Mouse (Mus musculus) midbrain, embryonic 15.5 days (tissue): ENCODE results near the gene Usp20. TPM values are rescaled to one million over a fixed set of nuclear protein-coding genes. Genes with fewer than 3 reads are reported as not detected.

Experiments
- ATAC-seq: fragments of 200-750 bp; cut with Nextera tagmentation; replicated peaks from 2 replicates; pipeline ENCODE4 v1.8.0; 2017; ENCODE audit warnings: moderate TSS enrichment
- H3K27ac ChIP-seq: fragments of 300-500 bp; sonication (generic); 2 replicates; pipeline ENCODE4 v1.5.1; 2015; ENCODE audit warnings: mild to moderate bottlenecking, inconsistent platforms
- H3K27me3 ChIP-seq: fragments of 300-500 bp; sonication (generic); replicated peaks from 2 replicates; pipeline ENCODE4 v1.6.1; 2015; ENCODE audit warnings: inconsistent platforms
- H3K36me3 ChIP-seq: fragments of 300-500 bp; sonication (generic); replicated peaks from 2 replicates; pipeline ENCODE4 v1.6.1; 2015; ENCODE audit warnings: inconsistent platforms
- H3K4me1 ChIP-seq: fragments of 300-500 bp; sonication (generic); 2 replicates; pipeline ENCODE4 v1.6.1; 2015; ENCODE audit warnings: inconsistent platforms
- H3K4me2 ChIP-seq: fragments of 300-500 bp; sonication (generic); 2 replicates; pipeline ENCODE4 v1.6.1; 2015; ENCODE audit warnings: inconsistent platforms, mild to moderate bottlenecking, moderate library complexity
- H3K4me3 ChIP-seq: fragments of 300-500 bp; sonication (generic); 2 replicates; pipeline ENCODE4 v1.5.1; 2015; ENCODE audit warnings: mild to moderate bottlenecking, inconsistent platforms
- H3K9ac ChIP-seq: fragments of 300-500 bp; sonication (generic); 2 replicates; pipeline ENCODE4 v1.6.1; 2015; ENCODE audit warnings: mild to moderate bottlenecking, inconsistent platforms
- H3K9me3 ChIP-seq: fragments of 300-500 bp; sonication (generic); 2 replicates; pipeline ENCODE4 v1.6.1; 2016; ENCODE audit warnings: inconsistent platforms
- WGBS: fragments of 180-500 bp; shearing (Covaris S2); methylation state at CpG from one replicate; pipeline ENCODE4 v1.1.7; 2015; ENCODE audit warnings: mixed read lengths; 5-methylcytosine and 5-hydroxymethylcytosine counted together
- polyA plus RNA-seq: library from polyadenylated mRNA; unstranded; fragments of >200 nt; fragmentation: Nextera tagmentation; extraction: Ambion mirVana; gene quantifications from 2 replicates; pipeline ENCODE4 v1.2.1, GENCODE M21; 2015

The Usp20 gene
- polyA plus RNA-seq, 1 experiment from 2014 or later: 55.5 TPM

GRCm38 (mm10) chr2:30995432-30995996, 13.4 kb downstream of the Usp20 start:
- Histone ChIP-seq H3K4me1 (no peaks in the 10 kb centered on the region), H3K27ac (no peak overlapping the region), H3K4me2 (no peak overlapping the region), H3K9ac (no peak overlapping the region), H3K27me3 (no peaks in the 10 kb centered on the region), H3K9me3 (no peaks in the 10 kb centered on the region), H3K4me3 (no peak overlapping the region), H3K36me3 (no peaks in the 10 kb centered on the region)
- no peak for ATAC-seq
- WGBS: 70% methylated on average over 11 of the region's 11 CpGs

DNA sequence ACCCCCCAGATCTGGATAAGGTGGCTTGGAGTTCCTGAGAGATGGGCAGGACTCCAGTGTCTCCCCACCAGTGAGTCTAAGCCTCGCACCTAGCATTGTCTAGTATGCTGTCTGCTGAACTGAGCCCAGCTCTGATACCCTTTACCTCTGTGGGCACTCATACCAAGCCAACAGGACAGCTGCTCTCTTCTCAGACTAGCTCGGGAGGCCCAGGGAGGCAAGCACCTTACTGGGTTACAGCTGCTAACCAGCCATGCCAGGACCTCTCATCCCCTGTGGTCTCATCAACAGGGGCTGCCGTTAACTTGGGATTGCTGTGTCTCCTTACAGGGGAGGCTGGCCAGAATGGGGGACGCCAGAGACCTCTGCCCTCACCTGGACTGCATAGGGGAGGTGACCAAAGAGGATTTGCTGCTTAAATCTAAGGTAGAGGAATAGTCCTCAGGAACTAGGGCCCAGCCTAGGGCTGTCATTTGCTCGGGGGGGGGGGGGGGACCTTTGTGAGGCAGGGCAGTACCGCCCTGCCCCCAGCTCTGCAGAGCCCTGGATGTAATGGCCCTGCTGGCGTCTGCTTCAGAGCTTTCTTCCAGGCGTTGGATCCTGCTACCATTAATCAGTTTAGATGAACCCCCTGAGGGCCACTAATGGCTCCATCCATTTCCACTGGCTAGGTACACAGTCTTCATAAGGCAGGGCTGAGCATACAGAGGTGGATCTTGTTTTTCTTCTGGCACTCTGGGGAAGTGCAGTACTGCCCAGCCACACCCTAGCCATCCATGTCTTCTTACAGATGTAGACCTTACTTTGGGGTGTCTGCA, 16.6 kb downstream of the Usp20 start:
- H3K9ac ChIP-seq: no peak overlapping the region
- no peaks in the 10 kb centered on the region for H3K4me1 ChIP-seq
- WGBS: 81% methylated on average over 8 of the region's 8 CpGs
- H3K4me2 ChIP-seq: no peak overlapping the region
- H3K4me3 ChIP-seq: no peak overlapping the region
- H3K27me3 ChIP-seq: no peaks in the 10 kb centered on the region
- 0 out of 2 replicates have a peak, but pooled peaks cover 12% of the 10 kb centered on the region for H3K36me3 ChIP-seq
- H3K27ac ChIP-seq: no peak overlapping the region
- no peak for ATAC-seq
- H3K9me3 ChIP-seq: no peaks in the 10 kb centered on the region

DNA sequence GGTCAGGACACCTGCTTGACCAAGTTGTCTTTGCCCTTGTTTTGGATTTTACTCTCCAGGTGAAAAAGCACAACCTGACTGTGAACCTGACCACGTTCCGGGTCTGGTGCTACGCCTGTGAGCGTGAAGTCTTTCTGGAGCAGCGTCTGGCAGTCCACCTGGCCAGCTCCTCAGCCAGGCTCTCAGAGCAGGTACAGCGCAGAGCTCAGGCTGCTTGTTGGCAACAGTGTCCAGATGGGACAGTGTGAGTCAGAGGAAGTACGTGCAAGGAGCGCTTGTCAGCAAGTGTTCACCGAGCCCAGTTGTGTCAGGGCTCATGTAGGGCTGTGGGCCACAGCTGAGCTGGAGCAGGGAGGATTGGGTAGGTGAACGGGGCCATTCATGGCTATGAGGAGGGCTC, 20.8 kb downstream of the Usp20 start:
- ATAC-seq: no peak

DNA sequence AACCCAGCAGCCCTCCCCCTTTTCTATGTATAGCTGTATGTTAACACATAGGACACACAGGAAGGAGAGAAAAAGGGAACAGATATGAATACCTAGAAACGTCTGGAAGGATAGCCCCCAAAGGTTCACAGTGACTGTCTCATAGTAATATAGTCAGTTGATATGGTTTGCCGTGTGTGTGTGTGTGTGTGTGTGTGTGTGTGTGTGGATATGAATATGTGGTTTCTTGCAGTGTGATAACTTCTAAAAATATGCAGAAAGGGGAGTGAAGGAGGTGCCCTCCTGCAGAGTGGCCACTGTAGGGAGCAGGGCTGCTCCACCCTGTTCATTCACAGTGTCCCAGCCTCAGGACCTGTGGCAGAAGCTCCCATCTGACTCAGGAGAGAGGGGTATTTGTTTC, 23.4 kb downstream of the Usp20 start:
- H3K36me3 ChIP-seq: peaks cover 37% of the 10 kb centered on the region; the same call in 1 of the 2 replicates
- WGBS: 84% methylated on average over 2 of the region's 2 CpGs
- ATAC-seq: no peak

More for the DNA sequence above, 20.8 kb downstream of the Usp20 start:
- WGBS: 92% methylated on average over 10 of the region's 10 CpGs
- H3K36me3 ChIP-seq: peaks cover 31% of the 10 kb centered on the region; the same call in 1 of the 2 replicates
- H3K27me3 ChIP-seq: no peaks in the 10 kb centered on the region
- H3K4me1 ChIP-seq: no peaks in the 10 kb centered on the region
- H3K4me2 ChIP-seq: no peak overlapping the region
- H3K9ac ChIP-seq: no peak overlapping the region
- no peak overlapping the region for H3K27ac ChIP-seq
- H3K9me3 ChIP-seq: no peaks in the 10 kb centered on the region
- no peak overlapping the region for H3K4me3 ChIP-seq

DNA sequence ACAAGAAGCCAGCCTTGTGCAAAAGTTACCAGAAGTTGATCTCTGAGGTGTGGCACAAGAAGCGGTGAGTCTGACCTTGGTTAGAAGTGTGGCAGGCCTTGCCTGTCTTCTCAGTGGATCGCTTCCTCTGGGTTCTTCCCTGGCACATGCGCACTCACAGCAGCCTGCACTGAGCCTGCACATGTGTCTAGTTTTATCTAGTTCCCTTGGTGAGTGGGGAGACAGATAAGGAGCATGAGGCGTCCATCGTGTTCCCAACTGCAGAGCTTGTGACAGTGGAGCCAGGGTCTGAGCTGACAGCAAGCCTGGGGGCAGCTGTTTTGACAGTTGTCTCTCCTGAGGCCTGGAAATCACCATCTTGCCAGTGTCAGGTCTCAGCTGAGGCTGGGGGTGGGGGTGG, 24.4 kb downstream of the Usp20 start:
- no peak overlapping the region for H3K9ac ChIP-seq
- WGBS: 94% methylated on average over 5 of the region's 5 CpGs
- no peak overlapping the region for H3K4me3 ChIP-seq
- H3K27me3 ChIP-seq: no peaks in the 10 kb centered on the region
- H3K27ac ChIP-seq: no peak overlapping the region
- no peaks in the 10 kb centered on the region for H3K4me1 ChIP-seq
- H3K4me2 ChIP-seq: no peak overlapping the region
- no peak for ATAC-seq
- H3K9me3 ChIP-seq: no peaks in the 10 kb centered on the region
- peaks cover 43% of the 10 kb centered on the region; the same call in 1 of the 2 replicates for H3K36me3 ChIP-seq

More for the DNA sequence above, 23.4 kb downstream of the Usp20 start:
- no peaks in the 10 kb centered on the region for H3K4me1 ChIP-seq
- H3K4me3 ChIP-seq: no peak overlapping the region
- H3K4me2 ChIP-seq: no peak overlapping the region
- no peak overlapping the region for H3K9ac ChIP-seq
- H3K9me3 ChIP-seq: no peaks in the 10 kb centered on the region
- H3K27me3 ChIP-seq: no peaks in the 10 kb centered on the region
- H3K27ac ChIP-seq: no peak overlapping the region

- Histone ChIP-seq H3K4me1 (no peaks in the 10 kb centered on the region), H3K4me2 (no peak overlapping the region), H3K36me3 (peaks cover 40% of the 10 kb centered on the region; the same call in 1 of the 2 replicates), H3K9ac (no peak overlapping the region), H3K27ac (no peak overlapping the region), H3K9me3 (no peaks in the 10 kb centered on the region), H3K4me3 (no peak overlapping the region), H3K27me3 (no peaks in the 10 kb centered on the region)
- 90% methylated on average over 5 of the region's 5 CpGs for WGBS
- no peak for ATAC-seq
These were observed 25.1 kb downstream of the Usp20 start for GRCm38 (mm10) chr2:31007208-31007607.

- H3K4me3 ChIP-seq: no peak overlapping the region
- H3K9me3 ChIP-seq: no peaks in the 10 kb centered on the region
- ATAC-seq: no peak
- no peak overlapping the region for H3K4me2 ChIP-seq
- peaks cover 32% of the 10 kb centered on the region for H3K36me3 ChIP-seq
- H3K9ac ChIP-seq: no peak overlapping the region
- H3K27me3 ChIP-seq: no peaks in the 10 kb centered on the region
- H3K4me1 ChIP-seq: no peaks in the 10 kb centered on the region
- no peak overlapping the region for H3K27ac ChIP-seq
- WGBS: 76% methylated on average over 14 of the region's 14 CpGs
These were observed 31.5 kb downstream of the Usp20 start for GRCm38 (mm10) chr2:31013371-31014120.

DNA sequence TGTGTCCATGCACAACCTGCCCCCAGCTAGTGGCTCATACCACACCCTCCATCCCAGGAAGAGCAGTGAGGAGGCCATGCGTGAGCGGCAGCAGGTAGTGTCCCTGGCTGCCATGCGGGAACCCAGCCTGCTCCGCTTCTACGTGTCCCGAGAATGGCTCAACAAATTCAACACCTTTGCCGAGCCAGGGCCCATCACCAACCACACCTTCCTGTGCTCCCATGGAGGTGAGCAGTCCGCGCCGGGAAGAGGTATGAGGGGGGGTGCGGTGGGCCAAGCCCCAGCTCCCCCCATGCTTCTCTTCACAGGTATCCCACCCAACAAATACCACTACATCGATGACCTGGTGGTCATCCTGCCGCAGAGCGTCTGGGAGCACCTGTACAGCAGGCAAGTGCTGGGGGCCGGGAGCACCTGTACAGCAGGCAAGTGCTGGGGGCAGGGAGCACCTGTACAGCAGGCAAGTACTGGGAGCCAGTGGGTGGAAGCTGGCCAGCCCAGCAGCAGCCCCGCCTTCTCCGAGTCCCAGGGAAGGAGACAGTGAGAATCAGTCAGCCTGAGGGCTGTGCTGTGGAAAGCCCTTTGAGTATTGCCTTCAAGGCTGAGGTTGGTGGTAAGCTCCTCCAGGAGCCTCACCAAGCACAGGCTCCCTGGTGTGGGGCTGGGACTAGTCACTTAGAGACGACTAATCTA, 35.7 kb downstream of the Usp20 start:
- H3K9me3 ChIP-seq: no peaks in the 10 kb centered on the region
- no peak overlapping the region for H3K9ac ChIP-seq
- H3K4me2 ChIP-seq: no peak overlapping the region
- H3K4me1 ChIP-seq: no peaks in the 10 kb centered on the region
- WGBS: 93% methylated on average over 18 of the region's 18 CpGs
- H3K4me3 ChIP-seq: no peak overlapping the region
- ATAC-seq: no peak
- peaks cover 42% of the 10 kb centered on the region for H3K36me3 ChIP-seq
- H3K27me3 ChIP-seq: no peaks in the 10 kb centered on the region
- H3K27ac ChIP-seq: no peak overlapping the region

DNA sequence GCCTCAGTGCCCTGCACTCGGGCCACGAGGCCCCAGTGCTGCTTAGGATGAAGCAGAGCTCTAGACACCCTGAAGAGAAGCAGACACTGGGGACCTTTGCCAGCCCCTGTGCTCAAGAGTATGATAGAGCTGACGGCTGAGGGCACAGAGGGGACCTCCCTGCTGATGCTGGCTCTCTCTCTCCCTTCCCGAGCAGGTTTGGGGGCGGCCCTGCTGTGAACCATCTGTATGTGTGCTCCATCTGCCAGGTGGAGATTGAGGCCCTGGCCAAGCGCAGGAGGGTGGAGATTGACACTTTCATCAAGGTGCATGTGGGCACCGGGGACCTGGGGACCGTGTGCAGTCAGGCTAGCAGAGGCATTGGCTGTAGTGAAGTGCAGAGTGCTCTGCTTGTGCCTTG, 36.4 kb downstream of the Usp20 start:
- Histone ChIP-seq H3K4me3 (no peak overlapping the region), H3K27me3 (no peaks in the 10 kb centered on the region), H3K4me1 (no peaks in the 10 kb centered on the region), H3K36me3 (peaks cover 42% of the 10 kb centered on the region), H3K27ac (no peak overlapping the region), H3K9me3 (no peaks in the 10 kb centered on the region), H3K9ac (no peak overlapping the region), H3K4me2 (no peak overlapping the region)
- 82% methylated on average over 8 of the region's 8 CpGs for WGBS
- ATAC-seq: no peak

DNA sequence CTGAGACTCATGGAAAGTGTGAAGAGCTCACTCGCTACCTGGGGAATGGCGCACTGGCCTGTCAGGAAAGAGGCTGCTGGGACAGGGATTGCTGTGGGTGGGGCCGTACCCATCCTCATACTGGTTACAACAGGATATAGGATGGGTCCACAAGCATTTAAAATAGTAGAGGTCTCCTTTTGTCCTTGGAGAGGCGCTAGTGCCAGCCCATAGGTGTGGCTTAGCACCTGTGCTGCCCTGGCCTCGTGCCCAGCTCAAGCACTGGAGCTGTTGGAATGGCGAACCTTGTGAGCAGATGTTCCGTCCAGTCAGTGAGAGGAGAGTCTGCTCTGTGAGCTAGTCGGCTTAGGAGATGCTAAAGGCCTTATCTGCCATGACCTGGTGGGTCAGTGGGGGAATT, 36.9 kb downstream of the Usp20 start:
- Histone ChIP-seq H3K4me3 (no peak overlapping the region), H3K27me3 (no peaks in the 10 kb centered on the region), H3K9ac (no peak overlapping the region), H3K4me2 (no peak overlapping the region), H3K36me3 (peaks cover 42% of the 10 kb centered on the region), H3K9me3 (no peaks in the 10 kb centered on the region), H3K27ac (no peak overlapping the region), H3K4me1 (no peaks in the 10 kb centered on the region)
- WGBS: 91% methylated on average over 8 of the region's 8 CpGs
- ATAC-seq: no peak

GRCm38 (mm10) chr2:31020202-31020601, 38.1 kb downstream of the Usp20 start:
- peaks cover 42% of the 10 kb centered on the region for H3K36me3 ChIP-seq
- 96% methylated on average over 2 of the region's 2 CpGs for WGBS

DNA sequence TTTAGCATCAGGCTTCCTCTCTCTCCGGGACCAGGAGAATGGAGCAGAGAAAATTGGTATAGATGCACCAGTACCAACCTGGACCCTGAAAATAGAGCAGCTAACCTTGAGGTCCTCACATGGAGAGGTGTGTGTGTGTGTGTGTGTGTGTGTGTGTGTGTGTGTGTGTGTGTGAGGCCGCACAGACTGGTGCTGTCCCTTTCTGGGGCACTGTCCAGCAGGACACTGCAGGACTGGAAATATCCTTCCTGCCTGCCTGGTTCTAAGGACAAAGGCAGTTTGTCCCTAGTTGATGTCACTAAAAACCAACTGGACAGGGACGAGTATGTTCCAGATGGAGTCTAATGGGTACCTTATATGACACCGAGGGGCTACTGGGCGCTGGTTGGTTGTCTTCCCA, 41.9 kb downstream of the Usp20 start:
- WGBS: 87% methylated on average over 5 of the region's 5 CpGs
- Histone ChIP-seq H3K9ac (no peak overlapping the region), H3K9me3 (no peaks in the 10 kb centered on the region), H3K27ac (no peak overlapping the region), H3K27me3 (no peaks in the 10 kb centered on the region), H3K4me1 (no peaks in the 10 kb centered on the region), H3K4me2 (no peak overlapping the region), H3K36me3 (peaks cover 26% of the 10 kb centered on the region; the same call in 1 of the 2 replicates), H3K4me3 (no peak overlapping the region)
- no peak for ATAC-seq

More at GRCm38 (mm10) chr2:31020202-31020601, 38.1 kb downstream of the Usp20 start:
- H3K4me1 ChIP-seq: no peaks in the 10 kb centered on the region
- H3K27me3 ChIP-seq: no peaks in the 10 kb centered on the region
- no peaks in the 10 kb centered on the region for H3K9me3 ChIP-seq
- H3K4me3 ChIP-seq: no peak overlapping the region
- no peak overlapping the region for H3K27ac ChIP-seq
- H3K4me2 ChIP-seq: no peak overlapping the region
- no peak for ATAC-seq
- no peak overlapping the region for H3K9ac ChIP-seq
